Mouse (Mus musculus): ENCODE results near the gene Acbd5.
A peak's percentile ranks its signal among the peaks of the same experiment; 100 is the strongest.
"Not testable (repeated sequence)": the region's sequence is repeated elsewhere in the genome, so short reads cannot be mapped to it uniquely, and the experiment has no call there.

Gene Acbd5

GRCm38 (mm10) chr2:23067552-23068369, at the start of gene Acbd5:
Gene Acbd5 (plus strand): TSS chr2:23068167.
- DNase-seq: peak; percentile 97

- DNase-seq: no peak
Observed at GRCm38 (mm10) chr2:23019170-23019569, 48.8 kb upstream of the Acbd5 start.

GRCm38 (mm10) chr2:23021320-23021719, 46.6 kb upstream of the Acbd5 start:
- DNase-seq: no peak

- peak; percentile 21 for DNase-seq
Observed at GRCm38 (mm10) chr2:23021721-23022120, 46.2 kb upstream of the Acbd5 start.

GRCm38 (mm10) chr2:23023023-23023422, 44.9 kb upstream of the Acbd5 start:
- no peak for DNase-seq

- no peak for DNase-seq
Observed at GRCm38 (mm10) chr2:23023714-23024282, 44.2 kb upstream of the Acbd5 start.

GRCm38 (mm10) chr2:23026379-23026778, 41.6 kb upstream of the Acbd5 start:
- DNase-seq: no peak

- DNase-seq: no peak
Observed at GRCm38 (mm10) chr2:23028826-23029225, 39.1 kb upstream of the Acbd5 start.

- DNase-seq: no peak
Observed at GRCm38 (mm10) chr2:23030631-23031030, 37.3 kb upstream of the Acbd5 start.

- no peak for DNase-seq
Observed at GRCm38 (mm10) chr2:23034692-23035435, 33.1 kb upstream of the Acbd5 start.

GRCm38 (mm10) chr2:23035467-23035866, 32.5 kb upstream of the Acbd5 start:
- DNase-seq: no peak

GRCm38 (mm10) chr2:23039082-23040000, 28.6 kb upstream of the Acbd5 start:
- DNase-seq: no peak

- peak; percentile 95 for DNase-seq
Observed at GRCm38 (mm10) chr2:23040001-23040646, 27.8 kb upstream of the Acbd5 start, which contains the start of gene Abi1. Gene Abi1 (minus strand): TSS chr2:23040241.

GRCm38 (mm10) chr2:23040690-23041089, 27.3 kb upstream of the Acbd5 start:
- DNase-seq: not testable (repeated sequence)

GRCm38 (mm10) chr2:23041457-23041856, 26.5 kb upstream of the Acbd5 start:
- no peak for DNase-seq

- no peak for DNase-seq
Observed at GRCm38 (mm10) chr2:23042189-23042588, 25.8 kb upstream of the Acbd5 start.

- no peak for DNase-seq
Observed at GRCm38 (mm10) chr2:23045703-23046102, 22.3 kb upstream of the Acbd5 start.

- no peak for DNase-seq
Observed at GRCm38 (mm10) chr2:23048006-23048405, 20.0 kb upstream of the Acbd5 start.

GRCm38 (mm10) chr2:23051890-23052289, 16.1 kb upstream of the Acbd5 start:
- DNase-seq: no peak

- no peak for DNase-seq
Observed at GRCm38 (mm10) chr2:23052523-23052922, 15.4 kb upstream of the Acbd5 start.

GRCm38 (mm10) chr2:23068370-23068737, 387 bp downstream of the Acbd5 start:
- no peak for DNase-seq

Data from kidney, postnatal 14 days (tissue).